9 mouse cellular contexts compared by ENCODE assay signal in the genomic region with DNA sequence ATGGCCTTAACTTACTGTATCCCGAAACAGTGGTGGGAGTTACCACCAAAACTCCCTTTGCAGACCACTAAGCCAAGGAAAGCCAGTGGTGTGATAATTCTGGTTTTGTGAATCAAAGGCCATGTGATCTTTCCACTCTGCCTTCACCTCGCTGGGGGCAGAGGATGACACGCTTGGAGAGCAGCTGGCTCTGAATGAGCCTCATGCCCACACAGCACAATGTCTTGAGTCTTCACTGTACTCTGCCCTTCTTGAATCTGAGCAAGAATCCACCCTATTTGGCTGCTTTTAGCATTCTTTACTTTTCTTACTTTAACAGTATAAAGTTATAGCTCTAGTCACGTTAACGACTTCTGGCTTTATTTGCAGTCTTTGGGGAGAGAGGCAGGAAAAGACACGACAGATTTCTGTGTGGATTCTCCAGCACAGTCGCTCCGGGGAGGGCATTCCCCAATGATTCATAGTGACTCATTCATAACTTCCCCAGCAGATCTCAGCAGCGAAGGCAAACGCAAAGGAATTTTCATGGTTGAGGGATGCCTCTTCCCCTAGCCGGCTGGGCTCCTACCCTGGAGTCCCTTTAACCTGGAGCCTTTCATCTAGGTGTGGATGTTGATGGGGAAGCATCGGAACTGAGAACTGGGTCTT.
DNase-seq lines count a peak whose midpoint lies in the region; ATAC-seq lines count a peak whose summit lies in the region.
"Had no signal": no experiment of that assay in that cellular context is flagged by ENCODE, and none has a peak within 500 bp of the region (broad histone marks: within the 10 kb centered on the region; RNA-seq: fewer than 3 reads in every experiment).

No protein-coding gene starts in this region.

- H3K4me3 ChIP-seq in heart, embryonic 12.5 days: no peak overlapping the region

- no peaks in the 10 kb centered on the region for H3K27me3 ChIP-seq in heart, embryonic 12.5 days (replicated peaks)

- WGBS in heart, embryonic 12.5 days: 53% methylated on average over 12 of the region's 12 CpGs

- no peak overlapping the region for H3K9ac ChIP-seq in heart, embryonic 12.5 days
- H3K9ac ChIP-seq: lung, embryonic 14.5 days had no signal

- no peak for ATAC-seq in heart, embryonic 12.5 days (ENCODE audit: insufficient number of reproducible peaks, low FRiP score)

- intact Hi-C loops in left cerebral cortex, postnatal 14 days (cut with DNase I): loop anchor here (10.0 kb wide), 1 partner anchor 348 kb away; no protein-coding TSS in a partner anchor

- H3K36me3 ChIP-seq in heart, embryonic 12.5 days: no peaks in the 10 kb centered on the region

- peak; percentile 35 for DNase-seq in heart, postnatal 4 days
- peak; percentile 91 for DNase-seq in Muller cell, postnatal 12 days (ENCODE audit: inconsistent ontology term)
- DNase-seq in adrenal gland, postnatal 36 days: peak; percentile 59
- DNase-seq in left cerebral cortex, postnatal 14 days (ENCODE audit: low spot score in 2 of 2): peak; percentile 55 to 63
- DNase-seq in spleen, postnatal 10 days (ENCODE audit: low spot score in 2 of 2): no peak
- no peak for DNase-seq in spleen, adult 18-20 months
- DNase-seq in ovary, postnatal 36 days (ENCODE audit: low spot score): no peak
- DNase-seq: lung, embryonic 14.5 days had no signal

- H3K9me3 ChIP-seq in heart, embryonic 12.5 days (replicated peaks): no peaks in the 10 kb centered on the region

- H3K4me1 ChIP-seq in heart, embryonic 12.5 days (replicated peaks): peaks cover 34% of the 10 kb centered on the region

- H3K4me2 ChIP-seq in heart, embryonic 12.5 days: no peak overlapping the region
- H3K4me2 ChIP-seq: lung, embryonic 14.5 days had no signal

- H3K27ac ChIP-seq in heart, embryonic 12.5 days (ENCODE audit: poor library complexity, severe bottlenecking): no peak overlapping the region

Comparison
In these comparisons a context has a peak if more than half of its experiments do, and no peak if none do; other contexts are left out.
1. DNase-seq: peak in heart, postnatal 4 days (single experiment), Muller cell, postnatal 12 days (single experiment), adrenal gland, postnatal 36 days (2 of 2) and left cerebral cortex, postnatal 14 days (2 of 2); none in spleen, postnatal 10 days (0 of 2), spleen, adult 18-20 months (0 of 2) and ovary, postnatal 36 days (single experiment).